Mouse (Mus musculus) gastrocnemius, adult 18-20 months (tissue): Measurements from ENCODE around the gene Iqgap2. TPM values are rescaled to one million over a fixed set of nuclear protein-coding genes. Genes with fewer than 3 reads are reported as not detected.

Experiments used
- DNase-seq: peaks from one replicate; pipeline ENCODE4 v3.0.0; 2021; ENCODE audit warnings: low spot score
- total RNA-seq, 2 experiments: library from RNA; stranded (reverse); gene quantifications; 2 replicates each; pipeline ENCODE4 v1.2.3; 2021

Iqgap2 gene
- total RNA-seq, 2 experiments from 2014 or later, result 1.0 to 1.5 TPM

- DNase-seq, result peak; percentile 20
Observed at GRCm38 (mm10) chr13:95778761-95779161, 113.0 kb downstream of the Iqgap2 start.

- no peak for DNase-seq
Observed at GRCm38 (mm10) chr13:95777651-95778391, 113.9 kb downstream of the Iqgap2 start.

- peak; percentile 44 for DNase-seq
Observed at GRCm38 (mm10) chr13:95777237-95777636, 114.5 kb downstream of the Iqgap2 start.

- DNase-seq, result no peak
Observed at GRCm38 (mm10) chr13:95774966-95775696, 116.6 kb downstream of the Iqgap2 start.

GRCm38 (mm10) chr13:95765017-95765416, 126.7 kb downstream of the Iqgap2 start:
- DNase-seq, result no peak

- no peak for DNase-seq
Observed at GRCm38 (mm10) chr13:95763876-95764517, 127.7 kb downstream of the Iqgap2 start.

GRCm38 (mm10) chr13:95759810-95760209, 131.9 kb downstream of the Iqgap2 start:
- DNase-seq, result no peak

- no peak for DNase-seq
Observed at GRCm38 (mm10) chr13:95754285-95754684, 137.4 kb downstream of the Iqgap2 start.

GRCm38 (mm10) chr13:95752386-95752785, 139.3 kb downstream of the Iqgap2 start:
- DNase-seq, result peak; percentile 4

- no peak for DNase-seq
Observed at GRCm38 (mm10) chr13:95747541-95747940, 144.2 kb downstream of the Iqgap2 start.

GRCm38 (mm10) chr13:95747101-95747500, 144.6 kb downstream of the Iqgap2 start:
- no peak for DNase-seq

GRCm38 (mm10) chr13:95746509-95746908, 145.2 kb downstream of the Iqgap2 start:
- DNase-seq, result peak; percentile 37

- DNase-seq, result no peak
Observed at GRCm38 (mm10) chr13:95745451-95745850, 146.3 kb downstream of the Iqgap2 start.

- no peak for DNase-seq
Observed at GRCm38 (mm10) chr13:95742881-95743466, 148.7 kb downstream of the Iqgap2 start.

GRCm38 (mm10) chr13:95741813-95742689, 149.7 kb downstream of the Iqgap2 start:
- no peak for DNase-seq

- DNase-seq, result no peak
Observed at GRCm38 (mm10) chr13:95739651-95740050, 152.1 kb downstream of the Iqgap2 start.

- DNase-seq, result no peak
Observed at GRCm38 (mm10) chr13:95730491-95730890, 161.2 kb downstream of the Iqgap2 start.

GRCm38 (mm10) chr13:95719320-95720232, 172.1 kb downstream of the Iqgap2 start:
- peak; percentile 61 for DNase-seq

- DNase-seq, result no peak
Observed at GRCm38 (mm10) chr13:95715356-95715755, 176.4 kb downstream of the Iqgap2 start.
